Mouse (Mus musculus): Measurements from ENCODE around the gene Mphosph9. TPM values are rescaled to one million over a fixed set of nuclear protein-coding genes. Genes with fewer than 3 reads are reported as not detected.

Mphosph9 gene
- total and polyA plus RNA-seq, 2 experiments = 1.1 to 2.3 TPM

DNA sequence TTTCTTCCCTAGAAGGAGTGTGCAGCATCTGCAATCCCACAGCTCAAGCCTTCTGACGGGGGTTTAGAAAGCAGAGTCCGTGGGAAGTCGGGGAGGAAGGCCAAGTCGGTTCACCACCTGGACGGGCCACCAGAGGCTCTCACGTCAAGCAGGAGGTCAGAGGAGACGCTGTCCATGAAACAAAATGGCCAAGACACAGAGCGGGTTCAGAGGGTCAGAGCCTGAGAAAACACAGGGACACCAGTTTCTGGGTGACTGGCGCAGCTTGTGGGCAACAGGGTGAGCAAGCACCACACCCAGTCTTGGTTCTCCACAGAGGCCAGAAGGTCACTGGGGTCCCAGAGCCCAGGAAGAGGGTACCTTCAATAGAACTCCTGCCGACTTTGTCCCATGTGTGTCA, 112.1 kb downstream of the Mphosph9 start:
- 86% methylated on average over 10 of the region's 10 CpGs for WGBS
- no peak overlapping the region for H3K27ac ChIP-seq (replicated peaks; ENCODE audit: insufficient read depth, low read depth, low read length)
- no peaks in the 10 kb centered on the region for H3K36me3 ChIP-seq (ENCODE audit: control insufficient read depth, insufficient read depth, low read length)
- no peak for DNase-seq (ENCODE audit: extremely low read depth, low read depth, low spot score)
- no peak for TF ChIP-seq CTCF (IDR thresholded peaks at IDR 0.05; ENCODE audit: low read depth, low read length)
- no peak for TF ChIP-seq POLR2A (IDR thresholded peaks at IDR 0.05; ENCODE audit: extremely low read depth, insufficient read depth, low read length)
- peaks cover 12% of the 10 kb centered on the region; the same call in 1 of the 2 replicates for H3K79me2 ChIP-seq (ENCODE audit: control insufficient read depth, insufficient read depth, low read length)
- H3K9ac ChIP-seq (ENCODE audit: low read depth, low read length) = no peak overlapping the region
- peaks cover 23% of the 10 kb centered on the region for H3K4me1 ChIP-seq (ENCODE audit: control insufficient read depth, insufficient read depth, low read length)
- H3K4me3 ChIP-seq (ENCODE audit: insufficient read depth, low read depth, low read length) = no peak overlapping the region
- H3K27me3 ChIP-seq (ENCODE audit: control insufficient read depth, insufficient read depth, low read length) = no peaks in the 10 kb centered on the region

DNA sequence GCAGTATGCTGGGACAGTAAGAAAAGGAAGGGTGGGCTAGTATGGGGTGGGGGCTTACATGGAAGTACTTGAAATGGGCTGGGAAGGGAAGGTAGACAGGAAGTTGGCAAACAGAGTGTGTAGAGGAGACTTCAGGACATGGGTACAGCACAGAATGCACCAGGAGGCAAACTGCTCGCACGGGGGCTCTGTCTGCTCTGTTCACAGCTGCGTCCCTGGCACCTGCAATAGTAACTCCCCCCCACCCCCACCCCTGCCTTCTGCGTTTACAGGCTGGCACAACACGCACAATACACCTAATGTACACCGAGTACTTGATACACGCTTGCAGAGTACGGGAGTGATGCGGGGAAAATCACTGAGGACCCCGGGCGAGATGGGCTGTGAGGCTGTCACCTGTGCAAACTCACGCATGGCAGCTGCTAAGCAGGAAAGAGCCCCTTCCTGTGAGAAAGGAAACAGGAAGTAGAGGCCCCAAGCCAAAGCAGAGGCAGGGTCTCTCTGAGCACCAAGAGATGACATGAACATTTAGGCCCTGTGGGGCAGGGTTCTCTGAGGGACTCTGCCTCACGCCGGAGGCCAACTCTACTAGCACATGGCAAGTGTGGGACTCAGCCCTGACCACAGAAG, 113.1 kb downstream of the Mphosph9 start:
- Histone ChIP-seq H3K27me3 (ENCODE audit: control insufficient read depth, insufficient read depth, low read length) (no peaks in the 10 kb centered on the region), H3K36me3 (ENCODE audit: control insufficient read depth, insufficient read depth, low read length) (no peaks in the 10 kb centered on the region), H3K4me3 (ENCODE audit: insufficient read depth, low read depth, low read length) (no peak overlapping the region), H3K9ac (ENCODE audit: low read depth, low read length) (no peak overlapping the region), H3K27ac (replicated peaks; ENCODE audit: insufficient read depth, low read depth, low read length) (peak overlapping the region; percentile 46), H3K4me1 (ENCODE audit: control insufficient read depth, insufficient read depth, low read length) (peaks cover 28% of the 10 kb centered on the region), H3K79me2 (ENCODE audit: control insufficient read depth, insufficient read depth, low read length) (peaks cover 9% of the 10 kb centered on the region; the same call in 1 of the 2 replicates)
- TF ChIP-seq CTCF (IDR thresholded peaks at IDR 0.05; ENCODE audit: low read depth, low read length) = no peak
- no peak for TF ChIP-seq POLR2A (IDR thresholded peaks at IDR 0.05; ENCODE audit: extremely low read depth, insufficient read depth, low read length)
- no peak for DNase-seq (ENCODE audit: extremely low read depth, low read depth, low spot score)
- 76% methylated on average over 14 of the region's 14 CpGs for WGBS

DNA sequence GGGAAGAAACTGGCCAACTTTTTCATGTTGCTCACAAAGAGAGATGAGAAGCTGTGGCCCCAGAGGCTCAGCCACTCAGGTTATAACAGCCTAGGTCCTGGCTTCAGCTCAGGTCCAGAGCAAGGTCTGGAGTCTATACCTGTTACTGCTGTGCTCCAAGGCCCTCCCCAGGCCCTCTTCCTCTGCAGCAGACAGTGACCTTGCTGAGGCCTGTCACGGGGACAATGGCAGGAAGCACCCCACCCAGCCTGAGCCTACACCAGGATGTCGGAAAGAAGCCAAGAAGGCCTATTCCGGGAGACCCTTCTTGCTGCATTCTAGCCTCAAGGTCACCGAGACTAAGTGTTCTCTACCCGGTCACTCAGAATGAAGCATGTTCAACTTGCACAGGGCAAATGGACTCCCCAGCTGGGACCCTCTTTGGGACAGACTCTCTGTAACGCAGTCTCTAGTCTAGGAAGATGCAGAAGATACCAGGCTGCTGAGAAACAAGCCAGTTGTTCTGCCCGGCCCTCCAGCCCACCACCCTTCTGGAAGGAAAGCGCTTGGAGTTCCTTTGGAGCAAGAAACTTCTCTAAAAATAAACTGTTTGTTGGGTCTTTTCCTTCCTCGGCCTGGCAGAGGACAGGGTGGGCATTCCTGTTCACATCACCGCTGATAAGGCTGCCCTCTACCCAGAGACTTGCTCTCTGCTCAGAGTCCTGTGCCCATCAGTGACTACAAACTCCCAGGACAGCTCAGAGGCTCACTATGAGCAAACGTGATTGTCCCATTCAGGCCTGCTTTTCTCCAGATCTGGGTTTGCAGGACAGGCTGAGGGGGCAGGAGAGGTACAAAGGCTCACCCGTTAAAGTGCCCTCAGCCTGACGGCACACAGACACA, 113.9 kb downstream of the Mphosph9 start:
- Histone ChIP-seq H3K79me2 (ENCODE audit: control insufficient read depth, insufficient read depth, low read length) (peaks cover 9% of the 10 kb centered on the region; the same call in 1 of the 2 replicates), H3K36me3 (ENCODE audit: control insufficient read depth, insufficient read depth, low read length) (no peaks in the 10 kb centered on the region), H3K27ac (replicated peaks; ENCODE audit: insufficient read depth, low read depth, low read length) (peak overlapping the region; percentile 63), H3K27me3 (ENCODE audit: control insufficient read depth, insufficient read depth, low read length) (no peaks in the 10 kb centered on the region), H3K9ac (ENCODE audit: low read depth, low read length) (no peak overlapping the region), H3K4me3 (ENCODE audit: insufficient read depth, low read depth, low read length) (no peak overlapping the region), H3K4me1 (ENCODE audit: control insufficient read depth, insufficient read depth, low read length) (peaks cover 31% of the 10 kb centered on the region)
- WGBS = 70% methylated on average over 13 of the region's 13 CpGs
- no peak for DNase-seq (ENCODE audit: extremely low read depth, low read depth, low spot score)
- TF ChIP-seq POLR2A (IDR thresholded peaks at IDR 0.05; ENCODE audit: extremely low read depth, insufficient read depth, low read length) (no peak), CTCF (IDR thresholded peaks at IDR 0.05; ENCODE audit: low read depth, low read length) (no peak)

DNA sequence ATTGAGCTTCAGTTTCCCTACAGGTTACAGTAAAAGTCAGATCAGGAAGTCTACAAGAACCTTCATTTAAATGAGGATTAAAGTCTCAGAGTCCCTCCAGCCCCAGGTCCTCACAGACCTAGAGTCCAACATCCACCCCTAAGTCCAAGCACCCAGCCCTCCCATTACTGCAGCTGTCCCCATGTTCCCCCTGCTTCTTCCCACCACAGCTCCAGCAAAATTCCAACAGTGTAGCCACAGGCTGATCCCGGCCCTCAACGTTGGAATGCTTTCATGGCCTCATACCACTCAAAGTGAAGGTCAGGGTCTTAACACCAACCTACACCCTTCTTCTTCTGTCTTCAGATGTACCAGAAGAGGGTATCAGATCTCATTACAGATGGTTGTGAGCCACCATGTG, 116.1 kb downstream of the Mphosph9 start:
- Histone ChIP-seq H3K4me3 (ENCODE audit: insufficient read depth, low read depth, low read length) (no peak overlapping the region), H3K36me3 (ENCODE audit: control insufficient read depth, insufficient read depth, low read length) (no peaks in the 10 kb centered on the region), H3K27me3 (ENCODE audit: control insufficient read depth, insufficient read depth, low read length) (no peaks in the 10 kb centered on the region), H3K27ac (replicated peaks; ENCODE audit: insufficient read depth, low read depth, low read length) (peak overlapping the region; percentile 77), H3K79me2 (ENCODE audit: control insufficient read depth, insufficient read depth, low read length) (peaks cover 11% of the 10 kb centered on the region; the same call in 1 of the 2 replicates), H3K9ac (ENCODE audit: low read depth, low read length) (peak overlapping the region; percentile 70), H3K4me1 (ENCODE audit: control insufficient read depth, insufficient read depth, low read length) (peaks cover 19% of the 10 kb centered on the region)
- DNase-seq (ENCODE audit: extremely low read depth, low read depth, low spot score) = no peak
- WGBS = 59% methylated on average over 2 of the region's 2 CpGs
- no peak for TF ChIP-seq POLR2A (IDR thresholded peaks at IDR 0.05; ENCODE audit: extremely low read depth, insufficient read depth, low read length)
- no peak for TF ChIP-seq CTCF (IDR thresholded peaks at IDR 0.05; ENCODE audit: low read depth, low read length)

DNA sequence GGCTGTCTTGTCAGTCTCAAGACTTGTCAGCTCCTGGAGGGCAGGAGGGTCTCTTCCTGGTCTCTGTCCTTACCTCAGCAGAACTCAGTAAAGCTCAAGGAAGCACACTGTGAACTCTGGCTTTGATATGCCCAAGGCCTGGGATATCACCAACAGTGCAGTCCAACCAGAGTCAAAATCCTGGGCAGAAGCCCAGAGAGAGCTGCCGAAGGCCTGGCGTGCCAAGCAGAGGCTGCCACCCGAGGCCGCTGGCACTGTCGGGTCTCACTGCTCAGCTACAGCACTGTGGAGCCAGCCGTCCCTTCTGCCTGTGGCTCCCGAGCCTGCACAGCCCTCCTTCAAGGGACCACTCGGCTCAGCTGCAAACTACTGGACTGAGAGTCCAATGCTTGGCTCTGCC, 116.5 kb downstream of the Mphosph9 start:
- peak overlapping the region; percentile 77 for H3K27ac ChIP-seq (replicated peaks; ENCODE audit: insufficient read depth, low read depth, low read length)
- H3K36me3 ChIP-seq (ENCODE audit: control insufficient read depth, insufficient read depth, low read length) = no peaks in the 10 kb centered on the region
- H3K79me2 ChIP-seq (ENCODE audit: control insufficient read depth, insufficient read depth, low read length) = peaks cover 8% of the 10 kb centered on the region; the same call in 1 of the 2 replicates
- 10% methylated on average over 8 of the region's 8 CpGs for WGBS
- TF ChIP-seq CTCF (IDR thresholded peaks at IDR 0.05; ENCODE audit: low read depth, low read length) = 0 out of 2 replicates have a peak, but pooled peaks have one; percentile 10
- TF ChIP-seq POLR2A (IDR thresholded peaks at IDR 0.05; ENCODE audit: extremely low read depth, insufficient read depth, low read length) = 0 out of 2 replicates have a peak, but pooled peaks have one; percentile 27
- peaks cover 19% of the 10 kb centered on the region for H3K4me1 ChIP-seq (ENCODE audit: control insufficient read depth, insufficient read depth, low read length)
- H3K4me3 ChIP-seq (ENCODE audit: insufficient read depth, low read depth, low read length) = no peak overlapping the region
- peak; percentile 92 for DNase-seq (ENCODE audit: extremely low read depth, low read depth, low spot score)
- H3K9ac ChIP-seq (ENCODE audit: low read depth, low read length) = peak overlapping the region; percentile 70
- no peaks in the 10 kb centered on the region for H3K27me3 ChIP-seq (ENCODE audit: control insufficient read depth, insufficient read depth, low read length)

Measured in liver, adult 2 months (tissue).